9 mouse cellular contexts compared by ENCODE assay signal in the genomic region with DNA sequence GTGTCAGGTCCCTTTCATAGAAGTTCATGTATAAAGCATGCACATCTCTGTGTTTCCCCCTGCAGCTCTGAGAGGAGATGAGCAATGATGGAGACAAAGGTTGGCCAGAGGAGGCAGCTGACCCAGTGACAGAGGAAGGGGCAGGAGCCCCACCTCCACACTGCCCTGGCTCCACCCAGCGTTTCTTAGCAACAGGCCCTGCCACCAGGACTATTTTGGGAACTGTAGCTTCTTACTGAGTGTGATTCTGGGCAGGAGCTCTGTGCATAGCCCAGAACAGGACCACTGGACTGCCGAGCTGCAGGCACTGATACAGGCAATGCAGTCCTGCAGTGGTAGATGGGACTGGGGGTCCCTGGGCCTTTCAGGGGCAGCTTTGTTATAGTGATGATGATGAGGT.
DNase-seq lines count a peak whose midpoint lies in the region; ATAC-seq lines count a peak whose summit lies in the region.
"Had no signal": no experiment of that assay in that cellular context is flagged by ENCODE, and none has a peak within 500 bp of the region (broad histone marks: within the 10 kb centered on the region; RNA-seq: fewer than 3 reads in every experiment).

No protein-coding gene starts in this region.

- 25% methylated on average over 2 of the region's 2 CpGs for WGBS in neural tube, embryonic 11.5 days

- no peak overlapping the region for H3K9ac ChIP-seq in neural tube, embryonic 11.5 days (ENCODE audit: low read length)
- H3K9ac ChIP-seq: heart, embryonic 13.5 days had no signal

- DNase-seq in adrenal gland, postnatal 10 days = peak; percentile 8
- no peak for DNase-seq in adrenal gland, adult 8-10 months
- DNase-seq in neural tube, embryonic 11.5 days (ENCODE audit: low spot score) = no peak
- no peak for DNase-seq in neural tube, embryonic 10.5 days (ENCODE audit: extremely low spot score, low spot score)
- peak; percentile 49 to 79 for DNase-seq in left cerebral cortex, postnatal 14 days (ENCODE audit: low spot score in 2 of 2)
- peak; percentile 50 for DNase-seq in telencephalon, adult 2 months (ENCODE audit: low read depth, low spot score)
- DNase-seq in thymus, postnatal 10 days (ENCODE audit: low spot score in 2 of 2) = no peak
- no peak for DNase-seq in gastrocnemius, adult 18-20 months (ENCODE audit: low spot score)

- H3K4me3 ChIP-seq in neural tube, embryonic 11.5 days (ENCODE audit: low read depth, low read length) = no peak overlapping the region
- H3K4me3 ChIP-seq: heart, embryonic 13.5 days had no signal

- H3K4me2 ChIP-seq in neural tube, embryonic 11.5 days (ENCODE audit: low read depth) = no peak overlapping the region
- H3K4me2 ChIP-seq: heart, embryonic 13.5 days had no signal

- H3K36me3 ChIP-seq in neural tube, embryonic 11.5 days (ENCODE audit: control insufficient read depth, insufficient read depth, low read length) = no peaks in the 10 kb centered on the region
- H3K36me3 ChIP-seq: heart, embryonic 13.5 days had no signal

- H3K27me3 ChIP-seq in neural tube, embryonic 11.5 days (ENCODE audit: control insufficient read depth, insufficient read depth, low read length) = no peaks in the 10 kb centered on the region

- H3K9me3 ChIP-seq in neural tube, embryonic 11.5 days (ENCODE audit: control insufficient read depth, low read length) = no peaks in the 10 kb centered on the region
- H3K9me3 ChIP-seq: heart, embryonic 13.5 days had no signal

- no peak overlapping the region for H3K27ac ChIP-seq in neural tube, embryonic 11.5 days (ENCODE audit: low read depth, low read length)
- H3K27ac ChIP-seq: heart, embryonic 13.5 days had no signal

- intact Hi-C loops in left cerebral cortex, postnatal 14 days (cut with DNase I) = loop anchor here (1.0 kb wide), 1 partner anchor 127 kb away; no protein-coding TSS in a partner anchor

- 0 out of 2 replicates have a peak, but pooled peaks have one; percentile 13 for ATAC-seq in neural tube, embryonic 11.5 days (ENCODE audit: insufficient read depth, low FRiP score, low TSS enrichment)

- H3K4me1 ChIP-seq in neural tube, embryonic 11.5 days (ENCODE audit: control insufficient read depth, insufficient read depth, low read length) = 0 out of 2 replicates have a peak, but pooled peaks cover 3% of the 10 kb centered on the region

Comparison
In these comparisons a context has a peak if more than half of its experiments do, and no peak if none do; other contexts are left out.
1. DNase-seq: peak in adrenal gland, postnatal 10 days (single experiment), left cerebral cortex, postnatal 14 days (2 of 2) and telencephalon, adult 2 months (single experiment); none in adrenal gland, adult 8-10 months (single experiment), neural tube, embryonic 11.5 days (single experiment), neural tube, embryonic 10.5 days (single experiment), thymus, postnatal 10 days (0 of 2) and gastrocnemius, adult 18-20 months (single experiment).